Mouse (Mus musculus): ENCODE data around the gene Pik3r2. TPM values are rescaled to one million over a fixed set of nuclear protein-coding genes. Genes with fewer than 3 reads are reported as not detected.

Pik3r2 gene
- total and polyA plus RNA-seq, 3 experiments = 23.7 to 37.8 TPM; not detected in 1

DNA sequence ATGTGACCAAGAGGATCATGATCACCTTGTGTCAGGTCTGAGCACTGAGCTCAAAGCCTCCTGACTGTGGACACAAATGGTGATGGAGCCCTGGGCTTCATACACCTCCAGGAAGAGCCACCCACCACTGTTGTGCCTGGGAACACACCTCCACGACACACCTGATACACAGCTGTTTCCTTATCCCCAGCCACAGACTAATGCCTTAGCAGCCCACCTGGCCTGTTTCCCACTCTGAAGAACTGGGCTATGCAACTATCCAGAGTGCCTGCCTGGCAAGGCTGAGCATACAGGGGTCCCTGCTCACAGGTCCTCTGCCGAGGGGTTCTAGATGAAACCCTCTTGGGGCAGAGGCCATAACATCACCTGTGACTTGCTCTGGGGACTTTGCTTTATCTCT lies 17.7 kb upstream of the Pik3r2 start:
- H3K9ac ChIP-seq (ENCODE audit: control insufficient read depth, low read depth, low read length, poor library complexity, severe bottlenecking) = no peak overlapping the region
- no peaks in the 10 kb centered on the region for H3K27me3 ChIP-seq (ENCODE audit: control insufficient read depth in 1 of 2, insufficient read depth in 2 of 2, low read length in 2 of 2)
- no peaks in the 10 kb centered on the region; a peak in 1 of 4 replicates for H3K36me3 ChIP-seq (ENCODE audit: control insufficient read depth in 1 of 2, insufficient read depth in 2 of 2, low read length in 2 of 2)
- H3K27ac ChIP-seq (ENCODE audit: control insufficient read depth, low read depth, low read length) = no peak overlapping the region
- no peak for DNase-seq (ENCODE audit: low read depth, low spot score)
- peaks cover 17% of the 10 kb centered on the region for H3K79me2 ChIP-seq (ENCODE audit: control insufficient read depth, insufficient read depth, low read length, poor library complexity)
- TF ChIP-seq CHD2 (IDR thresholded peaks at IDR 0.05; ENCODE audit: low read length) = no peak
- no peak for TF ChIP-seq E2F4 (IDR thresholded peaks at IDR 0.05; ENCODE audit: borderline replicate concordance, low read depth, low read length)
- H3K4me1 ChIP-seq (ENCODE audit: control insufficient read depth in 1 of 2, insufficient read depth in 2 of 2, low read length in 2 of 2) = peaks cover 0 to 16% of the 10 kb centered on the region in 2 experiments; a peak in 3 of 4 replicates
- H3K4me3 ChIP-seq (ENCODE audit: control insufficient read depth in 1 of 2, insufficient read depth in 1 of 2, low read depth in 2 of 2, low read length in 2 of 2) = no peak overlapping the region
- no peaks in the 10 kb centered on the region for H3K9me3 ChIP-seq (replicated peaks; ENCODE audit: insufficient read depth, low read length)

DNA sequence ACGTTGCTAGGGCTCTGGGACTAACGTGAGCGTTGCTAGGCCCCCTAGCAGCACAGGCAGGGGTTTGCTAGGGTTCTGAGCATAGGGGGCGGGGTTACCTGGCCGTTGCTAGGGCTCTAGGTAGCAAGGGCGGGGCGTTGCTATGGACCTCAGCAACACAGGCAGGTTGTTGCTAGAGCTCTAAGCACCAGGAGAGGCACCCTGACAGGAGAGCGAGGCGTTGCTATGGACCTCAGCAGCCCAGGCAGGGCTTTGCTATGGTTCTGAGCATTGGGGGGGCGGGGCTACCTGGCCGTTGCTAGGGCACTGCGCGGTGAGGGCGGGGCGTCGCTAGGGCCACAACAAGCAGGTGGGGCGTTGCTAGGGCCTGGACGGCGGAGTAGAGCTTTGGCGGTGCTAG lies 16.2 kb upstream of the Pik3r2 start:
- Histone ChIP-seq H3K36me3 (ENCODE audit: control insufficient read depth in 1 of 2, insufficient read depth in 2 of 2, low read length in 2 of 2) (no peaks in the 10 kb centered on the region; a peak in 1 of 4 replicates), H3K4me1 (ENCODE audit: control insufficient read depth in 1 of 2, insufficient read depth in 2 of 2, low read length in 2 of 2) (peaks cover 0 to 12% of the 10 kb centered on the region in 2 experiments; a peak in 3 of 4 replicates), H3K79me2 (ENCODE audit: control insufficient read depth, insufficient read depth, low read length, poor library complexity) (peaks cover 17% of the 10 kb centered on the region), H3K9ac (ENCODE audit: control insufficient read depth, low read depth, low read length, poor library complexity, severe bottlenecking) (no peak overlapping the region), H3K27ac (ENCODE audit: control insufficient read depth, low read depth, low read length) (no peak overlapping the region), H3K9me3 (replicated peaks; ENCODE audit: insufficient read depth, low read length) (no peaks in the 10 kb centered on the region), H3K27me3 (ENCODE audit: control insufficient read depth in 1 of 2, insufficient read depth in 2 of 2, low read length in 2 of 2) (no peaks in the 10 kb centered on the region), H3K4me3 (ENCODE audit: control insufficient read depth in 1 of 2, insufficient read depth in 1 of 2, low read depth in 2 of 2, low read length in 2 of 2) (peak overlapping the region; percentile 49)
- DNase-seq (ENCODE audit: low read depth, low spot score) = no peak
- no peak for TF ChIP-seq CHD2 (IDR thresholded peaks at IDR 0.05; ENCODE audit: low read length)
- no peak for TF ChIP-seq MYB (IDR thresholded peaks at IDR 0.05; ENCODE audit: low read depth, low read length)
- no peak for TF ChIP-seq MAFK (IDR thresholded peaks at IDR 0.05; ENCODE audit: borderline replicate concordance, low read depth, low read length)
- TF ChIP-seq GABPA (IDR thresholded peaks at IDR 0.05; ENCODE audit: low read depth, low read length) = no peak
- no peak for TF ChIP-seq USF1 (IDR thresholded peaks at IDR 0.05; ENCODE audit: low read depth, low read length)
- TF ChIP-seq ZNF384 (IDR thresholded peaks at IDR 0.05; ENCODE audit: low read depth, low read length) = no peak
- no peak for TF ChIP-seq GATA1 (IDR thresholded peaks at IDR 0.05; ENCODE audit: low read depth, low read length)
- no peak for TF ChIP-seq CHD1 (IDR thresholded peaks at IDR 0.05; ENCODE audit: low read depth, low read length)
- TF ChIP-seq MXI1 (IDR thresholded peaks at IDR 0.05; ENCODE audit: low read depth, low read length) = no peak
- no peak for TF ChIP-seq E2F4 (IDR thresholded peaks at IDR 0.05; ENCODE audit: borderline replicate concordance, low read depth, low read length)
- TF ChIP-seq TCF12 (IDR thresholded peaks at IDR 0.05; ENCODE audit: low read depth, low read length) = no peak
- no peak for TF ChIP-seq MAZ (IDR thresholded peaks at IDR 0.05; ENCODE audit: low read depth, low read length)

DNA sequence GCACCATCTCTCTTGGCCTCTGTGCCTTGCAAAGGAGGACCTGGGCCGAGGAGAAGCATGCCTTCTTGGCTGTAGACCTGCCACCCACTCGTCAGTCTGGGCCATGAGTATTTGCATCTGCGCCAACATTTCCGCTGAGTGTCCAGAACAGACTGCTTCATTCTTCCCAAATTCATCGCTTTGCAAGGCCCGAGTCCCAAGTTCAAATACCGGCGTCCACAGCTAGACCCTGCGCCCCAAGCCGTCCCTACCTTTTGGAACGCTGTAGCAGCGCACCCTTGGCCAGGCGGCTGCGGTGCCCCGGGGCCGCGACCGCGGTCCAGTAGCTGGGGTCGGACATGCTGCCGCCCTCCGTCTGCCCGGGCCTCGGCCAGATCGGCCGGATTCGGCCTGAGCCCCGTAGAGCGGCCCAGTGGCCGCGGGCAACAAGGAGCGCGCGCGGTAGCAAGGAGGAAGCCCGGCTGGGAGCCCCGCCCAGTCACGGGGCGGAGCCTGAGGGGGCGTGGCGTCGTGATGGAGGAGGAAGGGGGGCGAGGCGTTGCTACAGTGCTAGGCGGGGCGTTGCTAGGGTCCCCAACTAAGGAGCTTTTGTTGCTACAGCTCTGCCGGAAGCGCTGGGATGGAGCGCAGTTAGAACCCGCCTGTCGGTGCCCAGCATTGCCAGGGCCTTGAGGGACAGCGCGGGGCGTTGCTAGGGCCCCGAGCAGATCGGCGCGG lies 15.6 kb upstream of the Pik3r2 start:
- TF ChIP-seq ELF1 (IDR thresholded peaks at IDR 0.05; ENCODE audit: low read depth, low read length) = peak; percentile 83
- TF ChIP-seq NELFE (IDR thresholded peaks at IDR 0.05; ENCODE audit: low read depth, low read length) = peak; percentile 92
- TF ChIP-seq USF1 (IDR thresholded peaks at IDR 0.05; ENCODE audit: low read depth, low read length) = peak; percentile 67
- peak; percentile 65; the same call in 1 of the 2 replicates for TF ChIP-seq HCFC1 (IDR thresholded peaks at IDR 0.05; ENCODE audit: low read depth, low read length)
- peak; percentile 48; the same call in 1 of the 2 replicates for TF ChIP-seq MAZ (IDR thresholded peaks at IDR 0.05; ENCODE audit: low read depth, low read length)
- 0 out of 2 replicates have a peak, but pooled peaks have one; percentile 24 for TF ChIP-seq TCF12 (IDR thresholded peaks at IDR 0.05; ENCODE audit: low read depth, low read length)
- TF ChIP-seq SIN3A (IDR thresholded peaks at IDR 0.05; ENCODE audit: low read length) = peak; percentile 62
- TF ChIP-seq NRF1 (IDR thresholded peaks at IDR 0.05; ENCODE audit: insufficient read depth, low read depth, low read length, poor library complexity, severe bottlenecking) = 0 out of 2 replicates have a peak, but pooled peaks have one; percentile 9
- TF ChIP-seq TBP (IDR thresholded peaks at IDR 0.05; ENCODE audit: low read depth, low read length) = no peak
- peak; percentile 77 for TF ChIP-seq MXI1 (IDR thresholded peaks at IDR 0.05; ENCODE audit: low read depth, low read length)
- no peak for TF ChIP-seq E2F4 (IDR thresholded peaks at IDR 0.05; ENCODE audit: borderline replicate concordance, low read depth, low read length)
- TF ChIP-seq MAFK (IDR thresholded peaks at IDR 0.05; ENCODE audit: borderline replicate concordance, low read depth, low read length) = no peak
- TF ChIP-seq POLR2AphosphoS2 (IDR thresholded peaks at IDR 0.05; ENCODE audit: low read length) = peak; percentile 60; the same call in 1 of the 2 replicates
- TF ChIP-seq EP300 (IDR thresholded peaks at IDR 0.05; ENCODE audit: low read depth in 1 of 2, low read length in 2 of 2) = no peak
- TF ChIP-seq POLR2A (IDR thresholded peaks at IDR 0.05; ENCODE audit: control insufficient read depth in 1 of 2, insufficient read depth in 1 of 2, low read depth in 1 of 2, low read length in 2 of 2, poor library complexity in 1 of 2) = peak; percentile 84 to 90
- 0 out of 2 replicates have a peak, but pooled peaks have one; percentile 39 for TF ChIP-seq ZMIZ1 (IDR thresholded peaks at IDR 0.05; ENCODE audit: low read depth, low read length)
- TF ChIP-seq MAX (IDR thresholded peaks at IDR 0.05; ENCODE audit: low read length) = peak; percentile 48; the same call in 1 of the 2 replicates
- Histone ChIP-seq H3K9ac (ENCODE audit: control insufficient read depth, low read depth, low read length, poor library complexity, severe bottlenecking) (peak overlapping the region; percentile 92), H3K4me3 (ENCODE audit: control insufficient read depth in 1 of 2, insufficient read depth in 1 of 2, low read depth in 2 of 2, low read length in 2 of 2) (peak overlapping the region; percentile 83 to 94), H3K9me3 (replicated peaks; ENCODE audit: insufficient read depth, low read length) (no peaks in the 10 kb centered on the region), H3K36me3 (ENCODE audit: control insufficient read depth in 1 of 2, insufficient read depth in 2 of 2, low read length in 2 of 2) (no peaks in the 10 kb centered on the region; a peak in 1 of 4 replicates), H3K79me2 (ENCODE audit: control insufficient read depth, insufficient read depth, low read length, poor library complexity) (peaks cover 17% of the 10 kb centered on the region), H3K4me1 (ENCODE audit: control insufficient read depth in 1 of 2, insufficient read depth in 2 of 2, low read length in 2 of 2) (peaks cover 0 to 12% of the 10 kb centered on the region in 2 experiments; a peak in 3 of 4 replicates), H3K27me3 (ENCODE audit: control insufficient read depth in 1 of 2, insufficient read depth in 2 of 2, low read length in 2 of 2) (no peaks in the 10 kb centered on the region), H3K27ac (ENCODE audit: control insufficient read depth, low read depth, low read length) (peak overlapping the region; percentile 33)
- DNase-seq (ENCODE audit: low read depth, low spot score) = peak; percentile 97
